Mouse (Mus musculus) small intestine, adult 2 months (tissue): Measurements from ENCODE around the gene Fam193a.

ENCODE experiments used
- CTCF ChIP-seq: fragments of 200-500 bp; IDR thresholded peaks from 2 replicates; pipeline ENCODE4 v1.5.1; 2012; ENCODE audit warnings: low read depth, mild to moderate bottlenecking, control low read depth, inconsistent platforms, low read length, moderate library complexity, mixed read lengths; ENCODE audit not compliant: insufficient replicate concordance, insufficient read length; ENCODE audit errors: extremely low read depth
- POLR2A ChIP-seq: fragments of 200-500 bp; IDR thresholded peaks from 2 replicates; pipeline ENCODE4 v1.6.1; 2012; ENCODE audit warnings: low read depth, mild to moderate bottlenecking, control low read depth, inconsistent platforms, low read length, moderate library complexity

GRCm38 (mm10) chr5:34528724-34529123 is 159.0 kb downstream of the Fam193a start:
- TF ChIP-seq CTCF (no peak), POLR2A (no peak)
